Mouse (Mus musculus) CD4-positive helper T cell, adult 2 months (primary cell): ENCODE measurements around the gene Txndc12.
A peak's percentile ranks its signal among the peaks of the same experiment; 100 is the strongest.

Experiments
- DNase-seq: peaks from one replicate; pipeline ENCODE4 v3.0.0-alpha.2; 2012; ENCODE audit warnings: low read depth, missing footprints, low spot score

The Txndc12 gene

GRCm38 (mm10) chr4:108845824-108846569 lies 11.6 kb downstream of the Txndc12 start:
- no peak for DNase-seq

GRCm38 (mm10) chr4:108847715-108848504 lies 13.5 kb downstream of the Txndc12 start, which contains the start of gene Kti12:
Gene Kti12 (plus strand): TSS chr4:108847785.
- DNase-seq: peak; percentile 88

GRCm38 (mm10) chr4:108848505-108848848 lies 14.1 kb downstream of the Txndc12 start, which contains the start of gene A730015C16Rik:
Gene A730015C16Rik (minus strand): TSS chr4:108848619.
- DNase-seq: no peak

- DNase-seq: no peak
These were observed 32.4 kb downstream of the Txndc12 start for GRCm38 (mm10) chr4:108866806-108867205.

- DNase-seq: peak; percentile 60
These were observed 35.5 kb downstream of the Txndc12 start for GRCm38 (mm10) chr4:108869730-108870374.

- DNase-seq: no peak
These were observed 39.3 kb downstream of the Txndc12 start for GRCm38 (mm10) chr4:108873746-108874145.

- DNase-seq: no peak
These were observed 43.5 kb downstream of the Txndc12 start for GRCm38 (mm10) chr4:108877901-108878300.

GRCm38 (mm10) chr4:108878963-108879822 lies 44.8 kb downstream of the Txndc12 start, which contains the start of gene Rab3b:
Gene Rab3b (plus strand): TSS chr4:108879063.
- peak; percentile 42 for DNase-seq

GRCm38 (mm10) chr4:108883815-108884214 lies 49.4 kb downstream of the Txndc12 start:
- DNase-seq: no peak

- DNase-seq: no peak
These were observed 53.1 kb downstream of the Txndc12 start for GRCm38 (mm10) chr4:108887456-108887855.

GRCm38 (mm10) chr4:108890876-108891275 lies 56.5 kb downstream of the Txndc12 start:
- DNase-seq: no peak

- DNase-seq: no peak
These were observed 66.0 kb downstream of the Txndc12 start for GRCm38 (mm10) chr4:108900421-108900820.

GRCm38 (mm10) chr4:108902886-108903285 lies 68.5 kb downstream of the Txndc12 start:
- DNase-seq: no peak

- DNase-seq: no peak
These were observed 68.9 kb downstream of the Txndc12 start for GRCm38 (mm10) chr4:108903346-108903745.

- no peak for DNase-seq
These were observed 69.7 kb downstream of the Txndc12 start for GRCm38 (mm10) chr4:108904076-108904475.

- DNase-seq: no peak
These were observed 70.4 kb downstream of the Txndc12 start for GRCm38 (mm10) chr4:108904790-108905189.

- DNase-seq: no peak
These were observed 71.5 kb downstream of the Txndc12 start for GRCm38 (mm10) chr4:108905859-108906258.

- DNase-seq: no peak
These were observed 73.1 kb downstream of the Txndc12 start for GRCm38 (mm10) chr4:108907475-108907874.

GRCm38 (mm10) chr4:108909872-108910425 lies 75.5 kb downstream of the Txndc12 start:
- no peak for DNase-seq
